Mouse (Mus musculus) embryo, embryonic 9.5 days (tissue): ENCODE data around the gene Tpra1.
A peak's percentile ranks its signal among the peaks of the same experiment; 100 is the strongest.

Experiments used
- DNase-seq: peaks from one replicate; pipeline ENCODE4 v3.0.0-alpha.2; 2017; ENCODE audit errors: extremely low spot score

The Tpra1 gene

GRCm38 (mm10) chr6:88927595-88927994, 25.5 kb downstream of the Tpra1 start:
- peak; percentile 82 for DNase-seq

DNA sequence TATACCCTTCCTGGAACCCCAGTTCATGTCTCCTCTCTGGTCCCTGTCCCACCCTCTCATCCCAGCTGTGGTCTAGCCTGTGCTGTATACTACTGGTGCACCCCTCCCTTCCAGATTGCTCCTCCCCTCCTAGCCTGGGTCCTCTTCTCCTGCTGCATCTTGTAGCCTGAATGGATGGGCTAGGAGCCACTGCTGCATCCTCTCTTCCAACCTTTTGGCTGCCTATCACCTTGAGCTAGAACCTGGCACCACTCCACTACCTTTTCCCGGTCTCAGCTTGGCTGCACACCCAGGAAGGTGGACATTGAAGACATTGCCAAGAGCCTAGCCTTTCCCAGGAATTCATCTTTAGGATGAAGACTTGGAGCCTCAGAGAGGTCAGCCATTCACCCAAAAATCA, 26.0 kb downstream of the Tpra1 start:
- DNase-seq: no peak

GRCm38 (mm10) chr6:88928576-88928975, 26.5 kb downstream of the Tpra1 start:
- DNase-seq: no peak

GRCm38 (mm10) chr6:88929451-88929850, 27.4 kb downstream of the Tpra1 start:
- no peak for DNase-seq

GRCm38 (mm10) chr6:88930049-88930448, 28.0 kb downstream of the Tpra1 start:
- DNase-seq: no peak

DNA sequence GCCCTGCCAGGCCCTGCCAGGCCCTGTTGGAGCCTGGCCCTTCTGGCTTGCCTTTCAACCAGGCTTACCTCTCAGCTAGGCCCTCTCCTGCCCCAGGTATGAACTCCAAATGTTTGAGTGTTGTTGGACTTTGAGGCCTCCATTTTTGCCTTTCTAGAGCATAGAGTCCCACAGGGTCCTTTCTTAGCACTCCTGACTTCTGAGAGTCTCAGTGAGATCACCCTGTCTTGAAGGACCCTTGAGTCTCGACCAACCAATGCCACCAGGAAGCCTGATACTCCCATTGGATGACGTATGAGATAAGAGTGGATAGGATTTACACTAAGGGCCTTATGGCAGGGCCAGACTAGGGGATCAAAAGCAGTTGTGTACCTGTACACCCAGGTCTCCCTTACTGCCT, 29.4 kb downstream of the Tpra1 start:
- no peak for DNase-seq

DNA sequence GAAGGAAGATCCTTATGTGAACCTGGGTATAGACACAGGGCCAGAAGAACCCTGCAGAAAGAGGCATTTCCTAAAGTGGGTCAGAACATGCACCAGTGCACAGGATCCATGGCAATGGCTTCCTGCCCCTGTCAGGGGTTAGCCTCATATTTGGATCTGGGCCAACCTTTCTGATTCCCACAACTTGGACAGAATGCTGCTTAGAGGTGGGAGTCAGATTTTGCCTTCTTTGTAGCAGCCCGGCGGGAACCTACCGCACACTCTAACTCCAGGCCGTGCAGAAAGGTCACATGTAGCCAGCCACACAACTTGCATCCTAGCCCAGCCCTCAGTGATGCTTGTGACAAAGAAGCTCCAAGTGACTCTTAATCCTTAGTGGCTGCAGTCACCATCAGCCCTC, 32.1 kb downstream of the Tpra1 start:
- no peak for DNase-seq

DNA sequence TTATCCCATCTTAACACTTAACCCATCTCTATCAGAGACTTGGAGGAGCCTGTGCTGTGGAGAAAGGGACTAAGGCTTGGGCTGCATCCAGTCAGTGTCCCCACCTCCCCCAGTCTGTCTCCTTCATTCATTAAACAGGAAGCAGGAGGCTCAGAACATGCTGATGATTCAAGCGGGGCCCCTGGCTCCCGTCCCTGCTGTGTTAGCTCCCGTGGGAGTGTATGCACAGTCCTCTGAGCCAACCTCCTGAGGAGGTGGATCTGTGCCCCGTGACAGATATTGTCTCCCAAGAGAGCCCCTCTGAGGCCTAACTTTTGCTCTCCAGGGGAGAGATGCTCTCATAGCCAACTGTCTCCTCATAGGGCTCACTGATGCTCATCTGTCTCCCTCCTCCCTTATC, 32.8 kb downstream of the Tpra1 start:
- no peak for DNase-seq

GRCm38 (mm10) chr6:88935735-88936276, 33.8 kb downstream of the Tpra1 start:
- peak; percentile 58 for DNase-seq

DNA sequence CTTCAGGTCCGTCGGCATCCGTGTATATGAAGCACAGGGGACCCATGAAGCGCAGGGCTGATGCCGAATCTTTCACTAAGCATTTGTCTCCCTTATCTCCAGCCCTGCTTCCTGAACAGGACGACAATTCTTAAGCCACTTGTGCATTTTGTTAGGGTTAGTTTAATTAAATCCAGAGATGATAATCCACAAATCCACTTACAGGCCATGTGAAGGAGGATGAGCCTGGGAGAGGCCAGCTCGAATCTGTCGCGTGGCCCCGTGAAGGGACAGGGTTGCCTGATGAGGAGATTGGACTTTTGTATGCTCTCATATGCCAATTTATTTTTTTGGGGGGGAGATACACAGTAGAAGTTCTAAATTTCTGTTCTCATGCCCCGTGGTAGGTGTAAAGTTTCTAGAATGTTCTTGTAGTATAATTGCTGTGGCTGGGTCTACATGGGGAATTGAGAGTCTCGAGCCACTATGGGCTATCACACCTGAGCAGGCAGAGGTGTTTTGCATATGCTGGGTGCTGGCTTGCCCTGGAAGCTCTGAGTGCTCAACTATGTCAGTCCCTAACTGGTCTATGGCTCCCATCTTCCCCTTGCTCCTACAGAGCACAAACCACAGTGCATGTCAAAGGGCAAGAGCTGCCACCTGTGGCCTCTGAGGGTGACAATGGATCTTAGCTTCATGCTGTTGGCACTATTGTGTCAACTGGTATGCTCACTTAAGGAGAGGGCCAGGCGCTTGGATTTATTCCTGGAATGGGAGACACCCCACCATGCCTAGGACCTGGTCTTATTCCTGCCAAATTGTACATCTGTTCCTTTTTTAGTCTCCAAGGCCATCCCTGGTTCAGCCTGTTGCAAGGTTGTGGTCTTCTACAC, 34.5 kb downstream of the Tpra1 start:
- no peak for DNase-seq

DNA sequence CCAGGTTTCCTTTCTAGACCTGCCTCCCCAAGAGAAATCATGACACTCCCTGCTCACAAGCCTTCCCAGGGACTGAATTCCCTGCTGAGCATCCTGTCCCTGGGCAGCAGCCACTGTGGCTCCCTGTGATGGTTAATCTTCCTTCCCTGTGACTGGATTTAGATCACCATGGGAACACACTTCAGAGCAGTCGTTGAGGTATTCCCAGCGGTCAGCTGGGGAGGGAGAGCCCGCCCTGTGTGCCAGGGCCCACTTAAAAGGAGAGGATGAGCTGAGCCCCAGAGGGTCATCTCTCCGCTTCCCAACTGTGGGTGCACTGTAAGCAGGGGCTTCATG, 35.1 kb downstream of the Tpra1 start:
- no peak for DNase-seq

- peak; percentile 58 for DNase-seq
Observed at GRCm38 (mm10) chr6:88937971-88938663, 36.1 kb downstream of the Tpra1 start.

GRCm38 (mm10) chr6:88938664-88939055, 36.6 kb downstream of the Tpra1 start:
- no peak for DNase-seq

DNA sequence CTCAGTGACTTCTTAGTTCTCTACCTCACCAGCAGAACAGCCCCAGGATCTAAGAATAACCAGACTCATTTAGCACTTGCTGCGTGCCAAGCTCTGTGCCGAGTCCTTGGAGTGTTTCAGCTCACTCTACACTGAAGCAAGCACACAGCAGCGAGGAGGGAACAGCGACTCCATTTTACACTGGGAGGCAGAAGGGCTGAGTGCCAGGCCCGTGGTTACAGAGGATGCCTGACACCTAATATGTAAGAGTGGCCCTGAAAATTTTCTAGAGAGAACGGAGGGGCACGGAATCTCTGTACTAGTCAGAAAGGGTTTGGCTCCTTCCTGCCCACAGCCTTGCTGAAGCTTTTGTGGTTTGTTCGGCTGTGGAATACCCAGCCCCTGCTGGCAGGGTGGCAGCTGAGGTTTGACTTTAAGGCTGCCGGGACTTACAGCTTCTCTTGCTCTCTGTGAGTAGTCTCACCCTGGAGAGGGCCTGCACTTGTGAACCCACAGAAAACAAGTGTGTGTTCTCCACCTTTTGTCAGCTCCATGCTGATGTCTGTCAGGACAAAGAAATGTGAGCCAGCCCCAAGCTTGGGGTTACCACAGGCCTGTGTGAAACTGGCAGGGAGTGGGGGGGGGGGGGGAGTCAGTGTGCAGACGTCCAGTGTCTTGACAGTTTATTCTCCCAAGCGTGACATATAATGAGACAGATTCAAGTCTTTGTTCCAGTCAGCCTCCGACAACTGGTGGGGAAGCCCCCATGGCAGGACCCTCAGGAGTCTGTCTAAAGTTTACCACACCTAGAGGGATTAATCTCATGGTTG, 37.4 kb downstream of the Tpra1 start:
- DNase-seq: no peak

DNA sequence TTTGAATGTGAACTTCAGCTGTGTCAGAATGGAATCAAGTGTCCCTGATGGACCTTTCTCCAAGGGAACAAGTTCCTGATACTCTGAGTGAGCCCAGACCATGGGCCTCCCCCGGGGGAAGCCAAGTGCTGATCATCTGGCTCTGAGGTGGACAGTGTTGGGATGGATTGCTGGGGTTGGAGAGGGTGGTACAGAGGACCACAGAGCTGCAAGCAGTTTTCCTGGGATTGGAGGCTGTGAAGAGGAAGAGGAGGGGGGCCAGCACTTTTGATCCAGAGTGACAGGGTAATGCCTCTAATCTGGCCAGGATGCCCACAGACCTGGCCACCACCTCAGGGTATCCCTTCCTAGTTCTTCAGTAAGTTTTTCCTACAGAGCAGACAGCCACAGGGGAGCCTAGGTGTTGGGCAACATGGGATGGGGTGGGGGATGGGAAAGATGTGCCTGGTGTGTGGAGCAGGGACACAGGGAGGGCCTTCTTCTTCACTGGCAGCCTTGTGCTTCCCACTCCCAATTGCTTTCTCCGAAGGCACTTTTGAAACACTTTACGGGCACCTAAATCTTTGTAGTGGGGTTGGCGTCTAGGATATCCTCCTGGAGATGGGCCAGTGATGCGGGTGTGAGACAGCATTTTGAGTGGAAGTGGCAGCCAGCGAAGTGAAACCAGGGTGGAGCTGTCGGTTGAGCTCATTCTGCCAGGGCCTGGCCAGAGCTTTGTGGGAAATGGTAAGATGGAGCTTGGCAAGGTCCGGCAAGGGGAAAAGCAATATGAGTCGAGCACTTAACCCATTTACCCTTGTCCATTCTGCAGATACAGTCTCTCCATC, 38.3 kb downstream of the Tpra1 start:
- no peak for DNase-seq

DNA sequence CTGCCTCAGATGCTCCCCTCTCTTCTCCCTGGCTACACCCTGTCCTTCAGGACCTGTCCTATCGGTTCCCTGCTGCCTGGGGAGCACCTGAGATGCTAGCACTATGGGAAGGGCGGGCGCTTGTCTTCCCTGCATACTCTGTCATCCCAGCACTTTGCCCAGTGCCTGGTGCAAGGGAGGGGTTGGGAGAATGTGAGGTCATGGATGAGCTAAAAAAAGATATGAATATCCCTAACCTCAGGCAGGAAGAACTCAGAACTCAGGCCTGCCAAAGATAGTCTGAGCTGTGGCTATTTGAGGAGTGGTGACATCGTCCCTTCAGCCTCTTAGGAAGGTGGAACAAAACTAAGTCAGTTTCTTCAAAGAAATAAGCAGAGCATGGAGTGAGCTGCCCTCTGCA, 39.6 kb downstream of the Tpra1 start:
- DNase-seq: no peak

- peak; percentile 61 for DNase-seq
Observed at GRCm38 (mm10) chr6:88942595-88942994, 40.5 kb downstream of the Tpra1 start.

DNA sequence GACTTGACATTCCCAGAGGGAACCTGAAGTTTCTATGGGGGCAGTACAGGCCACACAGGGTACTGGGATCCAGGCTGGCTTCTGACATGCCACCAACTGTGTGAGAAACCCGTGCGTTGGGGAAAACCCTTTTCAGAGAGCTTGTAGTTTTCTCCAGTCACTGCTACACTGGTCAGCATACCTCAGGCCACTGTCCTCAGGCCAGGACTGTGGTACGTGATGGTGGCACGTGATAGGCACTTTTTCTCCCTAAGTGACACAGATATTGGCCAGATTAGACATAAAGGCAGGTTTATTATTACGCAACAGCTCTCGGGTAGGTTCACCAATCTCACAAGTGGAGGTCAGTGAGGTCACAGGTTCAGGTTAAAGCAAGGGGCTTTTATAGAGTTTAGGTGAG, 41.6 kb downstream of the Tpra1 start:
- DNase-seq: no peak

DNA sequence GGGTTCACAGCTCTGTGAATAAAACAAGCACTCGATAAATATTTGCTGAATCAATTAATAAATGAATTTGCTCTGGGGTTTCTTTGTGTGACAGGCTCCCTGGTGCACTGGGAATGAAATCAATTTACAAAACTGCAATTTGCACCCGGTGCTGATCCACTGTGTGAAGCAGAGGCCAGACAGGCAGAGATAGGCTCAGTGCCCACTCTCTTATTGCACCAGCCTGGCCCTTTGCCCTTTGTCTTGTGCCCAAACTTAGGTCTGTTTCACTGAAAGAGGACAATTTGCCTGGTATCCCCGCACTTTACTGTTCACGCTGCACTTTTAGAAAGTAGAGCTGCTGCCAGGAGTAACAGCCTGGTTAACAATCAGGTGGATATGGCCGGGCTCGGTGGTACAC, 44.4 kb downstream of the Tpra1 start:
- DNase-seq: no peak

DNA sequence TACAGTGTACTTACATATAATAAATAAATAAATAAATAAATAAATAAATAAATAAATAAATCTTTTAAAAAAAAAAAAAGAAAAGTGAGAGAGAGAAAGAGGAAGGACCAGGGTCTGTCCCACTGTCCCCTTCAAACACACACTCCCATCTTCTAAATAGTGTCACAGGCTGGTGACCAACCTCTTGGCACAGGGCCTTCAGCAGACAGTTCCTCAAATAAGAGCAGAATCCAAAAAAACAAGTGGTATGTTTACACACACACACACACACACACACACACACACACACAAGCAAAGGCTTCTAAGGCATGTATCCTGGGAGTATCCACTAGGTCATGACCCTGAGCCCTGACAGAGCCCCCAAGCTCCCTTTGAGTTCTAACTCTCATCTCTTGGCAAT, 45.7 kb downstream of the Tpra1 start:
- DNase-seq: no peak

GRCm38 (mm10) chr6:88956725-88957124, 54.7 kb downstream of the Tpra1 start:
- DNase-seq: no peak
